Mouse (Mus musculus) spleen, postnatal 4 days (tissue): Measurements from ENCODE around the gene Ddx60.
"Not testable (repeated sequence)": the region's sequence is repeated elsewhere in the genome, so short reads cannot be mapped to it uniquely, and the experiment has no call there.

ENCODE experiments used
- DNase-seq, 2 experiments: peaks; one replicate each; pipeline ENCODE4 v3.0.0; 2022; ENCODE audit warnings: low spot score in 2 of 2

Gene Ddx60

DNA sequence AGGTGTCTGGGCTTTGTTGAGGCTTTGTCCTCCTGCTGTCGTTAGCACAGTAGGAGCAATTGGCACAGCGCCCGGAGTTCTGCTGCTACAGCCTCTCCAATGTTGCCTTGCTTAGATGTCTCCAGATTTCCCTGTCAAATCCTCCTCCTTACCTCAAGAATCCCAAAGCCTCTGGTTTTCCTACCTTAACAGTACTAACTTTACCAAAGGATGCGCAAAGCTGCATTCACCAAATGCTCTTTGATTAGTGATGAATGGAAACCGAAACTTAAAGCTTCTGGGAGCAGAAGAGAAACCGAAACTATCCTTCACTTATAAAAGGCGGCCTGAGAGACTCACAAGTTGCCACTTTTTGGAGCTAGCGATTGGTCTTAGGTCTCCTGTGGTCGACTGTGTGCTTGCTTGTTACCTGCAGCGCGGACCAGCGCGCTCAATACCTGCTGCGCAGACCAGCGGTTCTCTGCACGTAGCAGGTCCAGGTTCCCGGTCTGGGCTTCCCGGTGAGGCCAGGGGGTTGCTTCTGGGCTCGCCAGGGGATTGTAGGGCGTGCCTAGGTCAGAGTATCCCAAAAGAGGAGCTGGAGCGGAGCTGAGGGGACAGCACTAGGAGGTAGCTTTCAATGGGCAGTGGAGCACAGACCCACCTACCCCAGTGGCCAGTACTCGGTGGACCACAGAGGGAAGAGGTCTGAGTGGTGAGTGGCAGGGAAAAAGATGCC lies at the start of gene Ddx60:
Gene Ddx60, plus strand, starts transcription at position 311 of the 718 bp plus-strand sequence.
- peak; percentile 13 to 68 for DNase-seq

GRCm38 (mm10) chr8:61894062-61894461 lies 33.8 kb upstream of the Ddx60 start:
- no peak for DNase-seq

GRCm38 (mm10) chr8:61896742-61897141 lies 31.1 kb upstream of the Ddx60 start:
- no peak for DNase-seq

DNA sequence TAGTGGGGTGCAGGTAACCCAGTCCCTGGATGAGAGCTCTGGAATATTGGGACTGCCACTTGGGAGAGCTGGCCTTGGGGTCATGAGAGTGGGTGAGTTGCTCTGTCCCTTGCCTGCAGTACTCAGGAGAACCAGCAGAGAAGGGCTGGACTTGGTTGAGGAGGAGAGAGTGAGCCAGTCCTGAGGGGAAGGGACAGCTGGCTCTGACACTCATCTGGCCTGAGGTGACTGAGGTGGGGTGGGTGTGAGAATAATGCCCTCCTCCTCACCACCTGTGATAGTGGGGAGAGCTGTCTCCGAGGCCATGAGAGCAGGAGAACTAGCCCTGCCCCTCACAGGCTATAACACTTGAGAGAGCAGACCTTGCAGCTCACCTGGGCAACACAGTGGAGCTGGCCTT lies 30.5 kb upstream of the Ddx60 start:
- no peak for DNase-seq

DNA sequence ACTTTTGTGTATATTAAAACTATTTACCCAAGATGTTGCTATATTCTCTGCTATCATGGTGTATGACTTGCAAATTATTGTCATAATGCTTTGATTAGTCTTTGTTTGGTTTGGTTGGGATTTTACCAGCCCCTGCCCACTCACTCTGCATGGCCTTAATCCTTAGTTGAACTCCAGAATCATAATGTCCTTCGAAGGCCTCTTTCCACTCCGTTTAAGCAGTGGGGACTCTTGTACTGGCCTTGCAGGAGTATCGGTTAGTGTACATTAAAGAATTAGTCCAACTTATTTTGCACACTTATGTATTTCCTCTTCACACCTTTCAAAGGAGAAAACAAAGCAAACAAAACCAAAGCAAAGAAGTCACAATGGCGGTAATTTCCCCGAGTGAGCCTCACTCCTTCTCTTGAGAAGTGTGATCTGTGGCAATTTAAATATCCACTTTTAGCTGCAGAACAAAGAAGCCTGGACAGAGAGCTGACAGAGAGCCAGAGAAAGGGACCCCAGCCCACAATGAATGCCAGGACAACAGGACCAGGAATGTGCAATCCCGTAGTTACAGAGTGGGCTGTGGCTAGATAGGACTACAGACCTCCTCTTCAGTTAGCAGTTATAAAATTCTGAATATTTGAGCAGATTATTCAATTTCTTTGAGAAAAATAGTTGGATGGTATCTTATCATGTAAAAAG lies 26.7 kb upstream of the Ddx60 start:
- no peak for DNase-seq

- DNase-seq: no peak
Measured at GRCm38 (mm10) chr8:61902521-61902920, 25.4 kb upstream of the Ddx60 start, which contains the start of gene Palld. Gene Palld (minus strand): TSS chr8:61902690.

DNA sequence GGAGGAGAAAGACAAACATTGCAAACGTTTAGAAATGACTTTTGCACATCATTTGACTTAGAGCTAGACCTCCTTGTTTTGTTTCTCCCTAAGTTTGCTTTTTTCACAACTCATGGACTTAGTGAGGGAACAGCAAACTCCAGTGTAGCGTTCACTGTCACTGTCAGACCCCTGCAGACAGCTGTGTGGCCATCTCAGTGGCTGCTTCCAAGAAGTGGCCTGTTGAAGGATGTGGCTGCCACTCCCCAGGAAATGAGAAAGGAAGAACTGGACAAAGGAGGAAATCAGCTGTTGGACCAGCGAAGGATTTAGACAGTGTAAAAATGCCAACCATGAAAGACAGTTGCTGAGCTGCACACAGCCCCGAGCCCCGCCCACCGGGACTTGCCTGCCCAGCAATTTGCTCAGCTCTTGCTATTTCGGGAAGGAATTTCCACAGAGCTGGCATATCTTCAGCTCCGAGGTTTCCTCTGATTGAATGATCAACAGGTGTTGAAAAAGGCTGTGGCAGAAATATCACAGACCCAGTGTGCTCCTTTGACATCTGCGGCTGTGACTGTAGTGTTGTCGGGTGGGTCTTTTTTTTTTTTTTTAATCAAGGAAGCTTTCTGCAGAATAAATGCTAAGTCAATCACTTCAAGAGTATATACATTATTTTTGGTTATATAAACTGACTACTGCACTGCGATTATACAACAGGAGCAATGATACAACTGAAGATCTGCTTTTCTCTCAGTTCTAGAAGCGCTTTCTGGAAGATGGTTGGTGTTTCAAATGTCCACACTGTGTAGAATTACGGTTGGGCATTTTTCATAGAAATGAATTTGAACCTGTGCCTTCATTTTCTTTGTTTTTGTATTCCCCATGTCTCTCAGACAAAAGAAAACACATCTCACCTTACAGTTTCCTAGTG lies 19.3 kb upstream of the Ddx60 start:
- DNase-seq: no peak

GRCm38 (mm10) chr8:61909313-61909712 lies 18.6 kb upstream of the Ddx60 start:
- DNase-seq: no peak

GRCm38 (mm10) chr8:61912817-61913216 lies 15.1 kb upstream of the Ddx60 start:
- no peak for DNase-seq

GRCm38 (mm10) chr8:61913957-61914356 lies 13.9 kb upstream of the Ddx60 start:
- no peak for DNase-seq

- DNase-seq: no peak
Measured at GRCm38 (mm10) chr8:61917287-61917686, 10.6 kb upstream of the Ddx60 start.

DNA sequence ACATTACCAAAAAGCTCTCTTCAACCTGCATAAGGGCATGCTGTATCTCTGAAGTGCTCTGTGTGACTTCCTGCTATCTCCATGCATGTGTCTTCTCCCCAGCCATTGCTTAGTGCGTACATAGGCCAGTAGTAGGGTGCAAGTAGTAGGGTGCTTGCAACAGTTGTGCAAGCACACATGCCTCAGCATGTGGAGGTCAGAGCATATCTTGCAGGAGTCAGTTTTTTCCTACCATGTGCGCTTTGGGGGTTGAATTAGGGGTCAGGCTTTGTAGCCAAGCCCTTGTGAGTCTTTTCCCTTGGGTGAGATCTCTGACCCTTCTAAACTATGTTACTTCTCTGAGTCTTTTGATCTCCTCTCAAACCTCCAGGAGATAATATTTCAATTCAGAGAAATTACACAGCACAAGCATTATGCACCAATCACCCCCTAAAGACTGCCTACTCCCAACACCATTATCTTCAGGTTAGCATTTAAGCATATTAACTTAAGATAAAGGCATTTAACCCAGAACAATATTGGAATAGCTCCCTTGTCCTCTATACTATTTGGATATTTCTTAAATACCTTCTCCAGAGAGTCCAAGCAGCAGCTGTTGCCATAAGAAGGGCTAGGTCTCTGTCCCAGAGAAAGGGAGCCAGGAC lies 8.6 kb upstream of the Ddx60 start:
- DNase-seq: no peak

- DNase-seq: no peak
Measured at GRCm38 (mm10) chr8:61920389-61920788, 7.5 kb upstream of the Ddx60 start.

GRCm38 (mm10) chr8:61921454-61922054 lies 6.3 kb upstream of the Ddx60 start:
- DNase-seq: no peak

DNA sequence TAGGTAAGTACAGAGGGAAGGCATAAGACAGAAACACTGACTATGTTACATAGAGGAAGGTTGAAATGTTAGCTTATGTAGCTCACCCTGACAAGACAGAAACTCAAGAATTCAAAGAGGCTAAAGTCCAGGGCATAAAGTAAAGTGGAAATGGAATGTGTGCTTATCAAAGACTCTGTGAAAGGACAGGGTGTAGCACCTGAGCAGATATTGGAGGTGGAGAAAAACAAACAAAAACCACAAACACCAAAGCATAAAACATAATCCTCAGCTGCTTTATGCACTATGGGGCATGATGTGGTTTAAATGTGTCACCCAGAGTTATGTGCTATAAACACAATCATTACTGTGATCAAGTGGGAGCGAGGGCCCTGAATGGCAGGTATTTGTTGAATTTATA lies 3.4 kb upstream of the Ddx60 start:
- DNase-seq: no peak

- no peak for DNase-seq
Measured at GRCm38 (mm10) chr8:61933243-61933642, 5.4 kb downstream of the Ddx60 start.

GRCm38 (mm10) chr8:61937576-61937975 lies 9.7 kb downstream of the Ddx60 start:
- no peak for DNase-seq

- not testable (repeated sequence) for DNase-seq
Measured at GRCm38 (mm10) chr8:61964591-61965375, 36.9 kb downstream of the Ddx60 start.

- no peak for DNase-seq
Measured at GRCm38 (mm10) chr8:61969581-61969980, 41.7 kb downstream of the Ddx60 start.

DNA sequence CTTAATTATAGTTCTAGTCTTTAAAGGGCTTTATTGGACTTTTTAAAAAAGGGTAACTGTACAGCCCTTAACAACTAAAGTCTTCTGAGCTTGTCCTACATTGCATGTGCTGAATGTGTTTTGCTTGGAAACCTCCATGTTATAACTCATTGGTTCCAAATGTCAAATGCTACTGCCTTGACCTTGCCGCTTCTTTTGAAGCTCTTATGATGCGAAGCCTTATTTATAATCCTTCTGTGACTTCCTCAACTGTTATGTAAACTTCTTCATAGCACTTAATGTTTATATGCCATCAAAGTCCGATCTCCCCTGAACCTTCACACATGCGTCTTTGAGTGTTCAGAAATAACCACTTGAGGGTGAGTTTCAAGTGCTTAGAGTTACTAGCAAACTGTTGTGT lies 57.1 kb downstream of the Ddx60 start:
- no peak for DNase-seq
